Mouse (Mus musculus) cerebellum, postnatal 4 days (tissue): Measurements from ENCODE around the gene Thtpa.

Experiments used
- DNase-seq, 2 experiments: peaks; one replicate each; pipeline ENCODE4 v3.0.0; 2022; ENCODE audit warnings: low spot score in 2 of 2, mixed read lengths in 1 of 2

The Thtpa gene

GRCm38 (mm10) chr14:55105386-55105785 lies 10.8 kb downstream of the Thtpa start:
- no peak for DNase-seq

GRCm38 (mm10) chr14:55105836-55106809 lies 11.5 kb downstream of the Thtpa start, which contains the start of gene Ap1g2:
TSS of gene Ap1g2 (minus strand) at chr14:55106593.
- peak in 1 of 2 experiments; percentile 69 for DNase-seq

- DNase-seq = no peak
Measured at GRCm38 (mm10) chr14:55106990-55107389, 12.4 kb downstream of the Thtpa start.

- peak in 1 of 2 experiments; percentile 70 for DNase-seq
Measured at GRCm38 (mm10) chr14:55108202-55108870, 13.8 kb downstream of the Thtpa start.

GRCm38 (mm10) chr14:55109048-55109873 lies 14.7 kb downstream of the Thtpa start:
- DNase-seq = no peak

GRCm38 (mm10) chr14:55110076-55110475 lies 15.5 kb downstream of the Thtpa start:
- DNase-seq = no peak

- no peak for DNase-seq
Measured at GRCm38 (mm10) chr14:55111720-55112119, 17.1 kb downstream of the Thtpa start.

- no peak for DNase-seq
Measured at GRCm38 (mm10) chr14:55113351-55113974, 18.9 kb downstream of the Thtpa start.

GRCm38 (mm10) chr14:55113975-55114645 lies 19.5 kb downstream of the Thtpa start:
- peak in 1 of 2 experiments; percentile 48 for DNase-seq

GRCm38 (mm10) chr14:55114759-55115701 lies 20.4 kb downstream of the Thtpa start:
- DNase-seq = no peak

GRCm38 (mm10) chr14:55115846-55116245 lies 21.3 kb downstream of the Thtpa start:
- no peak for DNase-seq

GRCm38 (mm10) chr14:55116425-55117200 lies 22.0 kb downstream of the Thtpa start, which contains the start of gene Jph4:
TSS of gene Jph4 (minus strand) at chr14:55116935.
- DNase-seq = no peak

GRCm38 (mm10) chr14:55118852-55119251 lies 24.3 kb downstream of the Thtpa start:
- DNase-seq = no peak

GRCm38 (mm10) chr14:55119421-55120134 lies 25.0 kb downstream of the Thtpa start:
- DNase-seq = no peak

GRCm38 (mm10) chr14:55121947-55122346 lies 27.4 kb downstream of the Thtpa start:
- peak in 1 of 2 experiments; percentile 87 for DNase-seq

- DNase-seq = no peak
Measured at GRCm38 (mm10) chr14:55122359-55122758, 27.8 kb downstream of the Thtpa start.

- DNase-seq = peak in 1 of 2 experiments; percentile 8
Measured at GRCm38 (mm10) chr14:55125711-55126110, 31.1 kb downstream of the Thtpa start.

GRCm38 (mm10) chr14:55126521-55126920 lies 31.9 kb downstream of the Thtpa start:
- DNase-seq = peak in 1 of 2 experiments; percentile 6
